Mouse (Mus musculus): ENCODE data around the gene Man1b1.

DNA sequence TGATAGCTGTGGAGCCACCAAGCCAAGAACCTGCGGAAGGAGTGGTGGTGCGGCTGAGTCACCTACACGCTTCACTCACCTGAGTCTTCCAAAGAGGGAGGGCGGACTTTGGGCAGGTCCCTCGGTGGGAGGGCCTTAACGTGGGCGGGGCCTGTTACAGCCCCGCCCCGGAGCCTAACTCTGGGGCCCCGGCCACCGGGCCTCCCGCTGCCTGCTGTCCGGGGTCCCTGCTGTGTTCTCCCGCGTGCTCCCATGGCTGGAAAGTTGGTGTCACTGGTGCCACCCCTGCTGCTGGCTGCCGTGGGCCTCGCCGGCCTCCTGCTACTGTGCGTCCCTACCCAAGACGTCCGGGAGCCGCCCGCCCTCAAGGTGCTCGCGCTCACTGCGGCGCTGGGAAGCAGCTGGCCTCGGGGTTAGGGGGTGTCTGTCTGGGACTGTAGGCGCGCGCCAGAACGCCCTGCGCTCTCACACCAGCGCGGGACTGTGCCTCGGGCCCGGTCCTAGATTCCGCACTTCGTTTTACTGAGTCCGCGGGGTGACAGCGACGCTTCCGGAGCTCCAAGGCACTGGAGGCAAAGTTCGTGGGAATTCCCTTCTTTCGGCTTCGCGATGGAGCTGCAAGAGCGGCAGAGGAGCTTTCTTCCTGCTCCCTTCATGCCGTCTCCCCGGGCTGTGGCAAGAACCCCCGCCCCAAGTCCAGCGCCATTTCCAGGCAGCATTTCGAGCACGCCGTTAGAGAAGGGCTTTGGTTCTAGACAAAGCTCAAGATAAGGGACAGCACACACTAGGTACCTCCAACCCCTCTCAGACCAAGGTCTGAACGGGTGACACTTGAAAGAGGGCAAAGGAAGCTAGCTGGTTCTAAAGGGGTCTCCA lies 63.8 kb downstream of the Man1b1 start, which contains the start of gene Entpd2:
- TF ChIP-seq CTCF (IDR thresholded peaks at IDR 0.05; ENCODE audit: low read depth) (peak; percentile 20; the same call in 1 of the 2 replicates), EP300 (IDR thresholded peaks at IDR 0.05; ENCODE audit: low read depth) (no peak)

Measured in liver, postnatal 0 days (tissue).